Mouse (Mus musculus) small intestine, adult 2 months (tissue): ENCODE measurements around the gene Rec8.

Experiments used
- CTCF ChIP-seq: fragments of 200-500 bp; IDR thresholded peaks from 2 replicates; pipeline ENCODE4 v1.5.1; 2012; ENCODE audit warnings: low read depth, mild to moderate bottlenecking, control low read depth, inconsistent platforms, low read length, moderate library complexity, mixed read lengths; ENCODE audit not compliant: insufficient replicate concordance, insufficient read length; ENCODE audit errors: extremely low read depth
- POLR2A ChIP-seq: fragments of 200-500 bp; IDR thresholded peaks from 2 replicates; pipeline ENCODE4 v1.6.1; 2012; ENCODE audit warnings: low read depth, mild to moderate bottlenecking, control low read depth, inconsistent platforms, low read length, moderate library complexity

DNA sequence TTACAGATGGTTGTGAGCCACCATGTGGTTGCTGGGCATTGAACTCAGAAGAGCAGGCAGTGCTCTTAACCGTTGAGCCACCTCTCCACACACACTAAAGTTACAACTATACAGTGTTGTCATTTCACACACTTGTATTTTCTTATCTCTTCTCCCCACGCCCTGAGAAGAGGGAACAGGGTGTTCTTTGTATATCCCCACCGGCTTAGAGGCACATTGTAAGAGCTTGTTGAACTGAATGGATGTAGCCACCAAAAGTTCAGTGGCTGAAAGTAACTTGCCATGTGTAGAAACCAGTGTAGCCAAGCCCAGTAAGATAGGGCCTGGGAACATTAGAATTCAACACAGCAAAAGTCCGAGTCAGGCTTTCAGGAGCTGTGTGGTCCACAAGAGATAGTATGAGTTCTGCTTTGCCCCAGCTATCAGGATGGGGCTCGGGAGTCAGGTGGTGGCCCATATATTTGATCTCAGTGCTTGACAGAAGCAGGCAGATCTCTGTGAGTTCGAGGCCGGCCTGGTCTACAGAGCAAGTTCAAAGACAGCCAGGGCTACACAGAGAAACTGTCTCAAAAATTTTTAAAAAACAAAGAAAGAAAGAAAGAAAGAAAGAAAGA is 3.2 kb upstream of the Rec8 start:
- no peak for TF ChIP-seq CTCF
- no peak for TF ChIP-seq POLR2A
